Mouse (Mus musculus): ENCODE measurements at regions not wholly inside any gene's neighbourhood (a gene's known extent, or its start where the extent isn't known, plus 50 kb on each side); places are given as distances from the start of the nearest gene placed in this dataset.
A peak's percentile ranks its signal among the peaks of the same experiment; 100 is the strongest.

DNA sequence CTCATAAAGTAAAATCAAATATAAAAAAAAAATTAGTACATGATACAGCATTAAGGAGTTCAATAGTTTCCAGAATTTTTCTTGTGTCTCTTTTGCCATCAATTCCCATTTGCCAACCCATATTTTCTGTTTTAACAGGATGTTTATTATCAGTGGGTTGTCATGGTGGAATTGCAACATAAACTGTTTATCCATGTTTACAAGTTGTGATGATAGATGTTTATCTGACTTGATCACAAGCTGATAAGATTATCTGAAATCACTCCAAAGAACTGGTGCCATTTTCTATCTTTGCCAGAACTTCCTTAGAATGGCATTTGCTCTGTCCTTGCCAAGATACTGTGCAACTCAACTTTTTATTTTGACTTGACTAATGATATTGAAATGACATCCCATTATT is 466.8 kb downstream of the Pcdh7 start:
- no peak for DNase-seq (ENCODE audit: extremely low spot score, low read depth, low spot score)

GRCm38 (mm10) chr5:58207527-58207926 is 489.8 kb downstream of the Pcdh7 start:
- DNase-seq (ENCODE audit: extremely low spot score, low read depth, low spot score), result no peak

- DNase-seq (ENCODE audit: extremely low spot score, low read depth, low spot score), result no peak
These were observed 509.4 kb downstream of the Pcdh7 start for GRCm38 (mm10) chr5:58227137-58227536.

- DNase-seq (ENCODE audit: extremely low spot score, low read depth, low spot score), result peak; percentile 26
These were observed 511.0 kb downstream of the Pcdh7 start for GRCm38 (mm10) chr5:58228726-58229125.

Measured in hindlimb bud, embryonic 11.5 days (tissue).